Mouse (Mus musculus) testis, adult 2 months (tissue): Measurements from ENCODE around the gene Aes.

ENCODE experiments used
- CTCF ChIP-seq: fragments of 200-500 bp; IDR thresholded peaks from 2 replicates; pipeline ENCODE4 v1.5.1; 2012; ENCODE audit warnings: low read depth, mild to moderate bottlenecking, inconsistent platforms, low read length, moderate library complexity; ENCODE audit not compliant: control insufficient read depth, insufficient read depth, insufficient replicate concordance
- POLR2A ChIP-seq: fragments of 200-500 bp; IDR thresholded peaks from 2 replicates; pipeline ENCODE4 v1.6.1; 2012; ENCODE audit warnings: low read depth, mild to moderate bottlenecking, inconsistent platforms, low read length, moderate library complexity; ENCODE audit not compliant: control insufficient read depth

- TF ChIP-seq CTCF (peak; percentile 98), POLR2A (no peak)
These were observed 32.5 kb upstream of the Aes start for GRCm38 (mm10) chr10:81526779-81527178.
